Mouse (Mus musculus): Measurements from ENCODE around the gene Hs1bp3.

The Hs1bp3 gene

DNA sequence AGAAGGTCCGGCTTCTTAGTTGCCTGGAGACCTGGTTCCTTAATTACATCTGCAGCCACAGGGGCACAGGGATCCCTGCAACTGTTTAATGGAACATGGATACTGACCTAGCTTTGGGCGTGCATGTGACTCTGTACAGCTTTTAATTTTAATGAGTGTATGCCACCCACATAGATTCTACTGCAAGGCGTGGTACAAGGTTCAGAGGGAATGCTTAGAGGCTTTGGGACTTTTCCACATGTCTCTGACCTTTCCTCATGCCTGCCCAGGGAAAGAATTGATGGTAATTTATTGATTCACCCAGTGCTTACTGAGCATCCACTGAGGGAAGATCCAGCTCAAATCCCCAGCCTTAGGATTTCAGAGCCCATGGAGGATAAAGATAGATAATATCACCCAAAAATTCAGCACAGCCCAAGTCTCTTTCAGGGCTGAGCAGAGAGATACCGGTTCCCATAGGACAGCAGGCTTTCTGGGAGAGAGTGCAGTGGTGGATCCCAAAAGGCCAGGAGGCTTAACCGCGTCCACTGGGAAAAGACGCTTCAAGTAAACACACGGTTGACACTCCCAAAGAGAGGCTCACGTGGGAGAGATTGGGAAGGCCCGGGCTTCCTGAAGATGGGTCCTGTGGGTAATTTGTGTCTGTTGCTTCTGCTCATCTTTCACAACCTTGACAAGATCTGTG, 23.5 kb downstream of the Hs1bp3 start:
- DNase-seq (ENCODE audit: low spot score in 2 of 2): peak in 1 of 2 experiments; percentile 44

DNA sequence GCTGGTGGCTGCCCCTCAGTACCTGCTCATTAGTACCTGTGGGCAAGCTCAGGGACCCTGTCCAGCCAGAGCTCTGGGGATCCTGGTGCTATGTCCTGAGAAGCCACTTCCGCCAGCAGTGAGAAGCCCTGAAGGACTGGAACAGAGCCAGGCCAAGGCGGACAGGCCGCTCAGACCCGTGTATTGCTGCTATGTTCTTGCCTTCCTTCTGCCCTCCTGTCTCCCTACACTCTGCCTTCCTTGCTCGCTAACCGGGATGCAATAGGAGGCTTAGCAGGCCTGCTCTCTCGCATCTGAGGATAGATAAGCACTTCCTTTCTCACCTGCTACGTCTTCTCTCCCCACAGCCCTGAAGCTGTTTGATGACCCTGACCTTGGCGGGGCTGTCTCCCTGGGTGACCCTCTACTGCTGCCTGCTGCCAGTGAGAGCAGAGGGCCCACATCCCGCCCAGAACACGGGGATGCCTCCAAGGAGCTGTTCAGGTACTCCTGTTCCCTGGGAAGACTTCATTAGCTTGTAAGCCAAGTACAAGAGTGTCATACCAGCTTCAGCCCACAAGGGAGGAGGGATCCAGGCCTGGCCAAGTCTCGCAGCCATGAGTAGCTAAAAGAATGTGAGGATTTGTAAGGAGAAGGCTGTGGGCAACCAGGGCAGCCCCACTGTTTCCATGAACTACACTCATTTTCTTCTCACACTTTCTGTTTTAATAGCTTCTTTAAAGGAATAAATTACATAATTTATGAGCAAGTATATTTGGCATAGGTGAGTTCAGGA, 24.2 kb downstream of the Hs1bp3 start:
- DNase-seq (ENCODE audit: low spot score in 2 of 2): no peak

DNA sequence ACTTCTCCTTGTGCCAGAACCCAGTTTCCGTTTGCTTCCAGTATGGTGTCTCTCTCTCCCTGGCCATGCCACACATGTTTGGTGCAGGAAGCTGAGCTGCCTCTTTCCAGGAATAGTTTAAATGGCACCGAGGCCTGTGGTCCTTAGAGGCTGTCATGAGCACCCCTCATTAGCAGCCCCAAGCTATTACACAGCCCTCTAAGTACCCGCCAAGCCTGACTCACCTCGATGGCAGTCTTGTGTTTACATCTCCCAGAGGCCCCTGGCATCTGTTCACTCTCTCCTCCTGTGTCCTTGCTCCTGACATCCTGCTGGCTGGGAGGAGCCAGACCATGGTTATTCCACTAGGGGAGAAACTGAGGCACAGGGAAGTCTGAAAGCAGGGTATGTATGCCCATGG, 25.3 kb downstream of the Hs1bp3 start:
- DNase-seq (ENCODE audit: low spot score in 2 of 2): no peak

DNA sequence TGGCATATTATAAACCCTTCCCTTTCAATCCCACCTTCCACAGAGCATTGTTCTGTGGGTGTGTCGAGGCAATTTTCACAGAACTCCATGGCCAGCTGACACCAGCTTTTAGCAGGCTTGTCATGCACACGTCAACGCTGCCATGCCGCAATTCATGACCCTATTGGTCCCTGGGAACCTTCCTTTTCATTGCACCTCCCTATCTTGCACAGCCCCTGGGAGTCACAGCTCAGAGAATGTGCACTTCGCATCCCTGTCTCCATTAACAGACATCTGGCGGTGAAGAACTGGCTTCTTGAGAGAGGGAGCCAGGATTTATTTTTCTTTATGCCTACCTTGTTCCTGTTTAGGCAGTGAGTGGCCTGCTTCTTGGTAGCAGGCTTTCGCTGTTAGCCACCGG, 25.7 kb downstream of the Hs1bp3 start:
- no peak for DNase-seq (ENCODE audit: low spot score in 2 of 2)

GRCm38 (mm10) chr12:8339591-8340319, 26.5 kb downstream of the Hs1bp3 start:
- DNase-seq (ENCODE audit: low spot score in 2 of 2): no peak

- no peak for DNase-seq (ENCODE audit: low spot score in 2 of 2)
These were observed 27.8 kb downstream of the Hs1bp3 start for GRCm38 (mm10) chr12:8341008-8341407.

DNA sequence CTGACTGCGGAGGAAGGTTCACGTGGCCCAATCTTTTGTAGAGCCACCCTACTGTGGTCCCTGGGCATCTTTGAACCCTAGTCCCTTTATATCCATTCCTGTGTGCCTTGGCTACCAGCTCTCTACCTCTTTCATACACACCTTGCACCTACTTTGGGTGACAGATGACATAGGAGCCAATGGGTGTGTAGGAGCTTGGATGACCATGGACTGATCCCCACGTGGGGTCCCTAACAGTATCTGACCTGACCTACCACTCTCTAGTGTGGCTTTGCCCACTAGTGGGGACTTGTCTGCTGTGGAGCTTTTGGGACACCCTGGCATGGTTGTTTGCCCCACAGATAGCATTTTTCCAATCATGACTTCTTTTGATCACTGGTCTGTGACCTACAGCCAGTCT, 30.1 kb downstream of the Hs1bp3 start:
- no peak for DNase-seq (ENCODE audit: low spot score in 2 of 2)

DNA sequence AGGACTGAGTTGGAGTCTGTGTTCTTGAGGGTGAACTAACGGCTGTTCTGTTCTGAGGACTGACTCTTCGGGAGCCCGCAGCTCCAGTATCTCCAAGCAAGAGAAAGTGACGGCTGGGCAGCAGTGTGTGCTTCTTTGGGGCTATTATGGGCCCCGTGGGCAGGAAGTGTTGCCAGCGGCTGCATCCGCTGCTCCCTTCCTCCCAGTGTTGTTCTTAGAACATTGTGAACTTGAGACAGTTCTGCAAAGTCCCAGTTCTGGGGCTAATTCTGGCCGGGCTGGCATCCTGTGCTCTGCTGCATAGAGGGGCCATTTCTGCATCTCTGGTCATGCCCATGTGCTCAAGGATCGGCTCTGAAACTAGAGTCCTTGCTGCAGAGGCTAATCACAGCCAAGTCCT, 31.7 kb downstream of the Hs1bp3 start:
- peak; percentile 68 to 86 for DNase-seq (ENCODE audit: low spot score in 2 of 2)

DNA sequence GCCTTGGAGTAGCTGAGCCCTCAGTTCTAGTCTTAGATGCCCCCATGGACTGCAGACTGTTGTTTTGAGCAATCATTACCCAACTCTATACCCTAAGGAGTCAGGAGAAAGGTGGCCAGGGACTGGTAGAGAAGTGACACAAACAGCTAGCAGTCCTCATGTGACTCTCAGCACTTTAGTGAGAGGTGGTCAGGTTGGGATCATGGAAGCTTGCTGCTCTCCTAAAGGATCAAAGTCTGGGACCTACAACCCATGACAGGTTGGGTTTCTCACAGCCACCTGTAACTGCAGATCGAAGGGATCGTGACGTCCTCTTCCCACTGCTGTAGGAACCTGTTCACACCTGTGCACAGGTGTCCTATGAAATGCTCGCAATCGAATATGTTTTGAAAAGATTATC, 32.3 kb downstream of the Hs1bp3 start:
- no peak for DNase-seq (ENCODE audit: low spot score in 2 of 2)

- no peak for DNase-seq (ENCODE audit: low spot score in 2 of 2)
These were observed 34.7 kb downstream of the Hs1bp3 start for GRCm38 (mm10) chr12:8347746-8348462.

DNA sequence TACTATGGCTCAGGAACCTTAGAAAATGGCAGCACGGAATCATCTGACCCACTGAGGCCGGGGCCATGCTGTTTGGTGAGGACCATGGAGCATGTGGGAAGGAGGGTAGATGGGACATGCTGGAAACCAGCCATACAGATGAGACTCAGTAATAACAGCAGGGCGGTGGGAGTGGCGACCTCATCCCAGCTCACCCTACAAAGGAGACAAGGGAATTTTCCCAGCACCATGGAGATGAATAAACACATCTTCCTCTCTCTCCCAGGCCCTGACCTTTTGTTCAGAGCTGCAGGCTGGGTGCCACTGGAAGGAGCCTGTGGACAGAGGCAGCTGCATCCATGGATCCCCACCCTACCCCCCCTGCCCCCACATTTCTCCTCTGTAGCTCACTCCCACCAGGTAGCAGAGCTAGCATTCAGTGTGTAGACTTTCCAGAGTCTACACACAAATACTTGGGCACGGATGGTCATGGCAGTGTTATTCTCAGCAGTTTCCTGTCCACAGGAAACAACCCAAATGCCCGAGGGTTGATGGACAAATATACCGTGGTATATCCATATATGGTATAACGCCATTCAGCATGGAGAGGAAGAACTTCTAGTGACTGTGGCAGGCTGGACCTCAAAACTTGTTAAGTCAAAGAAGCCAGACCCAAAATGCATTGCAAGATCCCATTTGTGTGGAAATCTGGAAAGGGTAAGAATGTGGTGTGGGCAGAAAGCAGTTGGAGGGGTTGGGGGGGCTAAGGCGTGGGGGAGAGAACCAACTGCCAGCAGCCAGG, 35.7 kb downstream of the Hs1bp3 start:
- peak in 1 of 2 experiments; percentile 58 for DNase-seq (ENCODE audit: low spot score in 2 of 2)

DNA sequence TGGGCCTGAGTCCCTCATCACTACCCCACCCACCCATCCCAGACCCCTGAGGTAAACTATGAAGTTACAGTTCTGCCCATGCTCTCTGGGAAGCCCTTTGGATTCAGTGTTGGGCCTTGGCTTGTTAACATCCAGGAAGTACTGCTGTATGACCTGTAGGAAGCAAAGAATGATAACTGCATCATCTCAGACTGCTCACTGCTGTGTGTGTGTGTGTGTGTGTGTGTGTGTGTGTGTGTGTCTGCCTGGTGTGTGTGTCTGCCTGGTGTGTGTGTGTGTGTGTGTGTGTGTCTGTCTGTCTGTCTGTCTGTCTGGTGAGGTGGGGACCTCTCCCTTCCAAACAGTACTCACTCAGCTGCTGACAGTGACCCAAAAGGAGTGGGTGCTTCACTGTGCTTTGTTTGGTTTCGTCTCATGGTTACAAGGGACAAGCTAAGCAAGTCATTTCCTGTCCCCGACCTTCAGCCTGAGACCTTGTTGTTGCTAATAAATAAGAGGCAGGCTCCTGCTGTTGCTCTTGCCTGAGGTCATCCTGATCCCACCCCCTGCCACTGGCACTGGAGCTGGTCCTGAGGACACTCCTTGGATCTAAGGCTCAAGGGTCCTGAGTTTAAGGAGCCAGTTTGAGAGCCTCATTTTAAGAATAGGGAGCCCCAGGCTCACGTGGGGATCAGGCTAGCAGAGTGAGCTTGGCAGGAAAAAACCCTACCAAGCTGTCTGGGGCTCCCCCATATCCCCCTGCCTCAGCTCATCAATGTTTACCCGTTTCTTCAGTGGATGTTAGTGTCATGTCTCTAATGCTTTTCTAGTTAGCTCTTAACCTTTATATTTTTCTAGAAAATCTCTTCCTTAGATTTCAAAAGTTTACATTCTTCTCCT, 38.0 kb downstream of the Hs1bp3 start:
- peak; percentile 83 to 87 for DNase-seq (ENCODE audit: low spot score in 2 of 2)

DNA sequence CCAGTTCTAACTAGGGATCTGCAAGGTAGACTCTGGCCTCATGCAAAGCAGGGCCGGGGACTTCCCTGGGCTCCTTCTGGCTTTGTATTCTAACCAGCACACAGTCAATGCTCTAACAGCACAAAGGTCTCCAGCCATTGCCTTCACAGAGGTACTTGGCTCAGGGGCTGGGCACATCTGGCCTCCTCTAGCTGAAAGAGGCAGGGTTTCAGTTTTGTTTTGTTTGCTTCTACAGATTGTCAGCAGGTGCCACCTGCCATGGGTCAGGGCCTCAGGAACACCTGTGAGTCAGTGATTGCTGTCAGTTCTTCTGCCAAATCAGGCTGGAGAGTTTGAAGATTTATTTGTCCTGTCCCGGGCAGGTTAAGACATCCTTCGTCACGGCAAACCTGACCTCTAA, 39.8 kb downstream of the Hs1bp3 start:
- no peak for DNase-seq (ENCODE audit: low spot score in 2 of 2)

- no peak for DNase-seq (ENCODE audit: low spot score in 2 of 2)
These were observed 41.0 kb downstream of the Hs1bp3 start for GRCm38 (mm10) chr12:8354187-8354586.

DNA sequence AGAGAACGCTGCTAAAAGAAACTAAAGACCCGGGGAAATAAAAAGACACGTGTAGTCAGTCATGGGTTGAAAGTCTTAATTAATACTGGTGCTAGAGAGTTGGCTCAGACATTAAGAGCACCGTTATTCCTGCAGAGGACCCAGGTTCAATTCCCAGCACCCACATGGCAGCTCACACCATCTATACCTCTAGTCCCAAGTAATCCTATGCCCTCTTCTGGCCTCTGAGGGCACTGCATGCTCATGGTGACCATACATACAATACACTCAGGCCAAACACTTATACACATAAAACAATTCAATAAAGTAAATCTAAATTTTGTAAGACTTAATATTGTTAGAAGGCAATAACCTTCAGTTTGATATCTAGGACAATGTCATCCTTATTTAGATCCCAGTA, 41.8 kb downstream of the Hs1bp3 start:
- DNase-seq (ENCODE audit: low spot score in 2 of 2): no peak

- DNase-seq (ENCODE audit: low spot score in 2 of 2): peak; percentile 94 to 97
These were observed 44.2 kb downstream of the Hs1bp3 start for GRCm38 (mm10) chr12:8357449-8357848.

DNA sequence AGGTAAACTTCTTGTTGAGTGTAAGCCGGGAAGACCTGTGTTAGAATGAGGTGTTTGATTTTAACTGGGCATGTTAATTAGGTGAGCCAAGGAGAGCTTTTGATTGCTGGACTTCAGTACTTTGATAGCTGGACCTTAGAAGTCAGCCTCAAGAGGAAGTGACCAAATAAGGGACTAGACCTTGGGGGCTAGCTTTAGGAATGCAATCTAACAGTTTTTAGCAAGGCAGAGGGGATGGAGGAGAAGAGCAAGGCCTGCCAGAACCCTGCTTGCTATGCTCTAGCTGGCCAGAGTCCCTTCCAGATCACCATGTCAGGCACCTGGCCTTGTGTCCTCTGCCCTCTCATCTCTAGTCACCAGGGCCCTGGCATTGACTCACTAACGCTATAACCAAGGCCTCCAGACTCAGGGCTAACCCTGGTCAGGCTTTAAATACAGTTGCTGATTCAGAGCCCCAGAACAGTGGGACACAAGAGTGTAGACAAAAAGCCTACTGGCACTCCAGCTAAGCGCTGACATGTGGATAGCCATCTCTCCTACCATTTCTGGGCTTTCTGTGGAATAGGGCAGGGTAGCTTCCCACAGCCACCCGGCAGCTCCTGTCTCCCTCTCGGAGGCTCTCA, 45.2 kb downstream of the Hs1bp3 start:
- no peak for DNase-seq (ENCODE audit: low spot score in 2 of 2)

DNA sequence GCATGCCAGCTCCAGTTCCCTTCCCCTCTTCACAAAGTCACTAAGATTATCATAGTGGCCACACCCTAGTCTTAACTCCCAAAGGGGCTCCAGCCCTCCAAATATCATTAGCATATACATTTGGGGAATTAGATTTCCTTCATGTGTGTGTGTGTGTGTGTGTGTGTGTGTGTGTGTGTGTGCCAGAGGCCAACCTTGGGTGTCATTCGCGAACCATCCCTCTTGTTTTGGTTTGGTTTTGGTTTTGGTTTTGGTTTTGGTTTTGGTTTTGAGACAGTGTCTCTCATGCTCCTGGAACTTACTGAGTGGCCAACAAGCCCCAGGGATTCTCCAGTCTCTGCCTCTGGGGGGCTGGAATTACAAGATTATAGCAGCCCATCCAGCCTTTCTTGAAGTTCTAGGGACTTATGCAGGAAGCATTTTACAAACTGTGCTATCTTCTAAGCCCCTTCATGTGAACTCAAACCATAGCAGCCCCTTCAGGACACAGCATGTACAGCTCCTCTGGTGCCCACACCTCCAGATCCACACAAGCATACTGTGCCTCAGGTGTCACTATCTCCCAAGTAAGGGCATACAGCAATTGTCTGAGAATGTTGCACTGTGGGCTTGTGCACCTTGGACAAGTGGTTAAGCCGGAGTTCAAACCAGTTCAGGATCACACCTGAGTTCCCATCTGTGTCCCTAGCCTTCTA, 46.3 kb downstream of the Hs1bp3 start:
- no peak for DNase-seq (ENCODE audit: low spot score in 2 of 2)

DNA sequence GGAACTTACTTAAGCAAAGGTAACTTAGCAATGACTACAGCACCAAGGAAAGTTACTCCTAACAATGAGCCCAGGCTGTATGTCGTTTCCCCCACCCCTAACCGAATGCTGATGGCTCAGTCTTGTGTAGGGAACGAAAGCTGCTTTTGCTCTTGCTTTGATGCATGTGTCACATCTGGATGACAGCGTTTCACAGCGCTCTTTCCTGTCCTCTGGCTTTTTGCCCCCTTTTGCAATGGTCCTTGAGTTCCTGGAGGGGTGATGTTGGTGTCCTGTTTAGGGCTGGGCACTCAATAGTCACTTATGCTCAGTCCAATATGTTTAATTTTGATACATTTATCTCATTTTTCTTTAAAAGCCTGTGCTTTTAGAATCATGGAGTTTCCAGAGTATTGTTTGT, 48.6 kb downstream of the Hs1bp3 start:
- no peak for DNase-seq (ENCODE audit: low spot score in 2 of 2)
